In genomic region chr5:105557777-105558240, GRCm38 (mm10) we compare ENCODE assay signal across 11 mouse cellular contexts. TPM values are rescaled to one million over a fixed set of nuclear protein-coding genes. Genes with fewer than 3 reads are reported as not detected.
DNase-seq lines count a peak whose midpoint lies in the region; ATAC-seq lines count a peak whose summit lies in the region.
"Had no signal": no experiment of that assay in that cellular context is flagged by ENCODE, and none has a peak within 500 bp of the region (broad histone marks: within the 10 kb centered on the region; RNA-seq: fewer than 3 reads in every experiment).

No protein-coding gene starts in this region.

- no peak overlapping the region for H3K27ac ChIP-seq in midbrain, embryonic 11.5 days (ENCODE audit: low read depth, low read length)
- no peak overlapping the region for H3K27ac ChIP-seq in midbrain, embryonic 10.5 days (replicated peaks)
- H3K27ac ChIP-seq in forebrain, embryonic 15.5 days (replicated peaks): 0 out of 2 replicates have a peak overlapping the region, but pooled peaks have one; percentile 18
- H3K27ac ChIP-seq: heart, embryonic 13.5 days; limb, embryonic 13.5 days had no signal

- no peak overlapping the region for H3K4me3 ChIP-seq in midbrain, embryonic 11.5 days (ENCODE audit: low read depth, low read length)
- no peak overlapping the region for H3K4me3 ChIP-seq in midbrain, embryonic 10.5 days
- H3K4me3 ChIP-seq in forebrain, embryonic 15.5 days: no peak overlapping the region
- H3K4me3 ChIP-seq: heart, embryonic 13.5 days; limb, embryonic 13.5 days; myocyte had no signal

- H3K4me1 ChIP-seq in midbrain, embryonic 11.5 days (ENCODE audit: control insufficient read depth, insufficient read depth, low read length): no peaks in the 10 kb centered on the region
- no peaks in the 10 kb centered on the region for H3K4me1 ChIP-seq in midbrain, embryonic 10.5 days
- H3K4me1 ChIP-seq in forebrain, embryonic 15.5 days: no peaks in the 10 kb centered on the region
- H3K4me1 ChIP-seq: limb, embryonic 13.5 days had no signal

- H3K9me3 ChIP-seq in midbrain, embryonic 11.5 days (ENCODE audit: control insufficient read depth, low read length): no peaks in the 10 kb centered on the region
- H3K9me3 ChIP-seq in midbrain, embryonic 10.5 days (replicated peaks): peaks cover 3% of the 10 kb centered on the region; the same call in 1 of the 2 replicates
- no peaks in the 10 kb centered on the region for H3K9me3 ChIP-seq in forebrain, embryonic 15.5 days
- H3K9me3 ChIP-seq: heart, embryonic 13.5 days; limb, embryonic 13.5 days had no signal

- H3K27me3 ChIP-seq in midbrain, embryonic 11.5 days (ENCODE audit: control insufficient read depth, insufficient read depth, low read length): no peaks in the 10 kb centered on the region
- no peaks in the 10 kb centered on the region for H3K27me3 ChIP-seq in midbrain, embryonic 10.5 days (ENCODE audit: low read depth, poor library complexity, severe bottlenecking)
- no peaks in the 10 kb centered on the region for H3K27me3 ChIP-seq in forebrain, embryonic 15.5 days
- no peaks in the 10 kb centered on the region for H3K27me3 ChIP-seq in splenic B cell, adult 2 months (ENCODE audit: control insufficient read depth, insufficient read depth, low read length, poor library complexity, severe bottlenecking)
- H3K27me3 ChIP-seq: heart, embryonic 13.5 days; limb, embryonic 13.5 days had no signal

- peak; percentile 82 for DNase-seq in midbrain, embryonic 11.5 days (ENCODE audit: low spot score, missing footprints)
- no peak for DNase-seq in midbrain, embryonic 10.5 days (ENCODE audit: low spot score)
- peak; percentile 91 for DNase-seq in splenic B cell, adult 2 months (ENCODE audit: low read depth, low spot score)
- no peak for DNase-seq in cerebellum, postnatal 36 days
- no peak for DNase-seq in heart, postnatal 4 days
- no peak for DNase-seq in gastrocnemius, postnatal 25 days

- ATAC-seq in midbrain, embryonic 11.5 days (ENCODE audit: low FRiP score): no peak
- peak; percentile 70 for ATAC-seq in forebrain, embryonic 15.5 days (replicated peaks)
- peak; percentile 67 for ATAC-seq in megakaryocyte progenitor cell, adult 5-6 weeks (replicated peaks; ENCODE audit: poor library complexity)

- no peak overlapping the region for H3K9ac ChIP-seq in midbrain, embryonic 11.5 days (ENCODE audit: low read length)
- H3K9ac ChIP-seq in forebrain, embryonic 15.5 days (replicated peaks): no peak overlapping the region
- H3K9ac ChIP-seq: heart, embryonic 13.5 days; limb, embryonic 13.5 days had no signal

- WGBS in midbrain, embryonic 11.5 days: 56% methylated on average over 4 of the region's 4 CpGs
- 79% methylated on average over 4 of the region's 4 CpGs for WGBS in midbrain, embryonic 10.5 days
- WGBS in forebrain, embryonic 15.5 days: 44% methylated on average over 4 of the region's 4 CpGs

- H3K36me3 ChIP-seq in midbrain, embryonic 11.5 days (ENCODE audit: control insufficient read depth, insufficient read depth, low read length): no peaks in the 10 kb centered on the region
- H3K36me3 ChIP-seq in midbrain, embryonic 10.5 days: peaks cover 7% of the 10 kb centered on the region; the same call in 1 of the 2 replicates
- no peaks in the 10 kb centered on the region for H3K36me3 ChIP-seq in forebrain, embryonic 15.5 days
- no peaks in the 10 kb centered on the region; the same call in 1 of the 2 replicates for H3K36me3 ChIP-seq in splenic B cell, adult 2 months (ENCODE audit: control insufficient read depth, insufficient read depth, low read length, poor library complexity, severe bottlenecking)
- H3K36me3 ChIP-seq: limb, embryonic 13.5 days had no signal

- H3K4me2 ChIP-seq in midbrain, embryonic 11.5 days: no peak overlapping the region
- no peak overlapping the region for H3K4me2 ChIP-seq in forebrain, embryonic 15.5 days (replicated peaks)
- H3K4me2 ChIP-seq: heart, embryonic 13.5 days; limb, embryonic 13.5 days had no signal

RNA-seq across cellular contexts. Expression of gene Lrrc8c, which starts 38.6 kb away (rescaled TPM):
- polyA plus RNA-seq in midbrain, embryonic 11.5 days (2014; fragmentation: Nextera tagmentation; extraction: Ambion mirVana): 12.4 and 12.8 TPM in 2 replicates
- 13.4 and 13.9 TPM in 2 replicates for polyA plus RNA-seq in midbrain, embryonic 10.5 days (2016; fragmentation: Nextera tagmentation; extraction: Ambion mirVana)
- polyA plus RNA-seq in forebrain, embryonic 15.5 days (2015; fragmentation: Nextera tagmentation; extraction: Ambion mirVana): 11.4 and 12.0 TPM in 2 replicates
- total RNA-seq in megakaryocyte progenitor cell, adult 5-6 weeks (2015): 27.6 and 35.9 TPM in 2 replicates
- 5.5 and 7.4 TPM in 2 replicates for total RNA-seq in megakaryocyte progenitor cell, adult 5-6 weeks (2017)
- total RNA-seq in heart, postnatal 4 days (2021): 10 to 100 TPM; 46.3 to 51.6 TPM
- 1 to 10 TPM; 7.9 to 8.4 TPM for total RNA-seq in gastrocnemius, postnatal 25 days (2021)

Comparison
In these comparisons a context has a peak if more than half of its experiments do, and no peak if none do; other contexts are left out.
1. DNase-seq: peak in midbrain, embryonic 11.5 days (single experiment) and splenic B cell, adult 2 months (single experiment); none in midbrain, embryonic 10.5 days (single experiment), cerebellum, postnatal 36 days (0 of 2), heart, postnatal 4 days (single experiment) and gastrocnemius, postnatal 25 days (single experiment).